Mouse (Mus musculus) heart, adult 11 months (tissue): ENCODE measurements around the gene Glra1.

ENCODE experiments used
- DNase-seq: peaks from one replicate; pipeline ENCODE4 v3.0.0; 2022

Gene Glra1

DNA sequence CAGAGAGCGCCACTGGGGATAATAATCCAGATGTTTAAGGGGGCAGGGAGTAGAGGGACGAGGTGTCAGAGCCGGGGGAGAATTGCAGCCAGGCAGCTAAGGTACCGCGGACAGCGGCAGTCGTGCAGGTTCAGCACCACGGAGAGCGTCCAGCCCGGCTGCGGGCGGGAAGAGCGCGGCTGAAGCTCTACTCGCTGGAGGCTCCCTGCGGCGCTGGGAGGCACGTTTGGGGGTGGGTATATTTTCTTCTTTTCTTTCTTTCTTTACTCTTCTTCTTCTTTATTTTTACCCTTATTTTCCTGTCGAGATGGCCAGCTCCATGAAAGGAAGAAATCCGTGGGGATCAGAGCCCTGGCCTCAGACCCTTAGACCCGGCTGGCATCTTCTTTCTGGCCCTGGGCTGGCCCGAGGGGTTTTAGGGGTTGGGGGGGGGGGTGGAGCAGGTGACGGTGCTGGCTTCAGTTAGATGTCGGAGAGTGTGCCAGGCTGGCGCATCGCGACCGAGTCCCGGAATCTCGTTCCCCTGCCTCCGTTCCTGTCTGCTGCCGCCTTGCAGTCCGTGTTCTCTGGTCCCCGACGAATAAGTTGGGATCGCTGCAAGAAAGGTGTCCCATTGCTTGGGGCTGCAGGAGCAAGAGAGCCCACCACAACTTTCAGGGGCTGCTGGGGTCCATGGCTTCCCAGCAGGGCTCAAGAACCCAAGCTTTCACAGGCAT is at the start of gene Glra1:
Gene Glra1 (minus strand): TSS at position 391 of the 716 bp plus-strand sequence.
- peak; percentile 92 for DNase-seq

DNA sequence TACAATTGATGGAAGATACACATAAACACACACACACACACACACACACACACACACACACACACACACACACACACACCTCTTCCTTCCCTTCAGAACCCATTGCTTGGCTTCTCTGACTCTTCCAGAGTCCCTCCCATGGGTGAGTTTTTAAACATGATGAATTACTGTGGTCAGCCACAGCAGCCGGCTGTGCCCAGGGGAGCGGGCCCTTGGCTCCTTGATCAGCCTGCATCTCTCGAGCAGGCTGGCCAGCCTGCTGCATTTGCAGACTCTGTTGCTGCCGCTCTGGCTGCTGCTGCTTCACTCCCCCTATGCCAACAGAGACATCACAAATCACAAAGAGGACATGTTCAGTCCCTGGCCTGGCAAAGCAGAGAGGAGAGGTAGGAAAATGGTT is 29.0 kb upstream of the Glra1 start:
- DNase-seq = peak; percentile 72

DNA sequence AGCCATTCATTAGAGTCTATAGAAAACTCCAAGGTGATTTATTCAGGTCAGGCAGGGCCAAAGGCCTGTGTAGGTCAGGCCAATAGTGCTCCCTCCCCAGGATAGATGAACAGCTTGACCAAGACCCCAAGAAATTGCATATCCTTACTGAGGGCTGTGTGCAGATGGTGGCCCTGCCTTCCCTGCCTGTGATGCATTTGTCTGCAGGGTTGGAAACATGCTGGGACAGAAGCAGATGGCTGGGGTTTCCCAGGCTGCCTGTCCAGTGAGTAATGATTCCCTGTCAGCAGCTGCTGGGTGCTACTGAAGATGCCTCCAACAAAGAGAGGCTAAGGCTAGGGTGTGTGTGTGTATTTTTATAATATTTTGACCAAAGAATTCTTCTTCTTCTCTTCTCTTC is 25.9 kb upstream of the Glra1 start:
- peak; percentile 52 for DNase-seq

DNA sequence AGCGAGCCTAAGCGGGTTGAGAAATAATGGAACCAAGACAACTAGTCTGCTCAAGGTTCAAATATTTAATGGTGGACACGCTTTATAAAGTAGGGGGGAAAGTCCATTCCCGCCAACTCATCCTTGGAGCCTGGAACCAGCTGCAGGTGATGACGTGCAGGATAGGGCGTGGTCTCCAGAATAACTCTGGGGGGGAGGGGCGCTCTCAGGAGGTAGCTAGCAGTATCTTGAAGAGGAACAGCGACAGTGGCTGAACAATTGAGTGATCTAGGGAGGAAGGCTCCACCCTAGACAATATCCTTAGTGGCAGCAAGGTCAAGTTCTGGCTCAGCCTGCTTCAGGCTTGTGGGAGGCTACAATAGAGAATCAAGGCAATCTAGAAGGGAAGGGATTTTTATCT is 6.6 kb upstream of the Glra1 start:
- DNase-seq = peak; percentile 92

DNA sequence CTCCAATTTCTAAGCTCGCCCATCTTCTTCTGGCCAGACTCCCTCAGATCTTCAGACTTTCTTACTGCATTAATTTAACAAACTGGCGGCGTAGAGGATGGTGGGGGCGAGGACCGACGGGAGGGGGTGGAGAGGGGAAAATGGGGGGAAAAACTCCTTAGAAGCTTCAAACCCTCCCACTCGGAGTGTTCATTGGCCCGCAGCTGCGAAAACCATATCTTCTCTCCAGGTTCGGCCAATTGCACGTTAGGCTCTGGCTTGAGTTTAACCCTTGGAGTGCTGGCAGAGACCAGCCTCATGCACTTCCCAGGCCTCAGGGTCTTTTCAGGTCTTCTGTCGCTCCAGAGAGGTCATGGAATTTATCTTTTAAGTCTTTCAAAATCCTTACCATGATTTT is 524 bp upstream of the Glra1 start:
- peak; percentile 28 for DNase-seq

DNA sequence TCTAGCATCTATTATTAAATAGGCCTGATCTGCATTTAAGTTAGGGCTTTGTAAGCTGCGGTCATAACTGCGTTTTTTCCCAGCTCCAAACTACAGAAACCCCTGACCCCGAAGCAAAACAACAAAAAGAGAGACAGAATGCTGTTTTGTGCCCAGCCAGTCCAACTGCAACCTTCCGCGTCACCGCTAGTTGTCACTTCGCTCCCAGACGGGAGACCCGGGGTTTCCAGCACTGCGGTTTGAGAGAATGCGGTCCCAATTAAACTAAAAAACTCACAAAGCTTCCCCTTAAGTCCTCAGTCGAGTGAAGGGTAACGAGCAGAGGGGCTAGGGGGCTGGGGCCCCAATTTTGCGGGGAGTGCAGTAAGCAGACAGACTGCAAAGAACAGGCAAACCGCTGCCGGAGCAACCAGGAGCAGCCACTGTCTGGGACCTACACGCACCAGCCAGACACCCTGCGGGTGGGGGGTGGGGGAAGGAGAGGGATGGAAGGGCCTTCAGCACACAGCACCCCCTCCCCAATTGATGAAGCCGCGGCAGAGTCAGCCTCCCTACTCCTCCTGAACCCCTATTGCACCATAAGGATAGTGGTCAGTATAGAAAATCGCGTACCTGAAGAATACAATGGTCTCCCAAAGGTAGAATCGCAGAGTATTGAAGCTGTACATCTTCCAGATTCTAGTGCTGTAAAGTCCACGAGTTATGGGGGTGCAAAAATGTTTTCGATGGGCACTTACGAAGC is 761 bp downstream of the Glra1 start:
- DNase-seq = no peak

DNA sequence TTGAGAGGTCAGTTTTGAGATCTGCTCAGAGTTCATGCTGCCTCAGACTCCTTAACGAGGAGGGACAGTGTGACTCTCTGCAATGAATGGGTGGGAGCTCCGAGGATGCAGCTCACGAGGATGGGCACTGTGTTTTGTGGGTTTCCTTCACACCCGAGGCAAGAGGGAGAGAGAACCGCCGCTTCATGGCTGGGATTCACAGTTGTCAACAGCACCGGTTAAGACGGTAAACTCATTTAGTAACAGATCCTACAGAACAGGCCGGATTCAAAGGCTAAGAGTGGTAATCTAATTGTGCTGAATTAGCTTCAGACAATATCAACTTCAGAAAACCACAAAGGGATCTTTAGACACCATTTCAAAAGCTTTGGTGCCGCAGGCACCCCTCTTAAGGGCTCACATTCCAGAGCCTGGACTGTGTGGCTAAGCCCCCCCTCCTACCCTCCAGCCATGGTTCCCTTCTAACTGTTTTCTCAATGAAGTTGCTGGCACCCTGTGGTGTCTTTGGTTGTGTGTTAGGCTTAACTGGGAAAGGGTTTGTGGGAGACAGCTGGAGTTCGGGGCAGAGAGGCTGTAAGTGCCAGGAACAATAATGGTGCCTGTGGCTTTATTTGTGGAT is 6.4 kb downstream of the Glra1 start:
- peak; percentile 56 for DNase-seq

DNA sequence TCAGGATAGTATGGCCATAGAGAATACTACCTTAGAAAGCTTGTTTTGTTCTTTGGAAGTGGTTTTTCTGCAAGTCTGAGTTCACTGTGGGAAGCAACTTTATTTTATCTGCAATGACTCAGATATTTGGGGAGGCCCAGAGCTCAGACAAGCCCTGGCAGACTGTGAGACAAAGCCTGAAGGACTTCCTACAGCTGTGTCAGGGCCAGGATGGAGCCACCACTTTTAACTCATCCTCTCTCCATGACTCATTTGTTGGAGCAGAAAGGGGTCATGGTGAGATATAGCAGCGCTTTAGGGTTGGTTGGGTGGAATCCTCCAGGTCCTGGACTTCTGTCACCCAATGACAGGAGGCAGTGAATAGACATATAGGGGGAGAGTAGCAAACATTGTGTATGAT is 12.3 kb downstream of the Glra1 start:
- DNase-seq = peak; percentile 19

DNA sequence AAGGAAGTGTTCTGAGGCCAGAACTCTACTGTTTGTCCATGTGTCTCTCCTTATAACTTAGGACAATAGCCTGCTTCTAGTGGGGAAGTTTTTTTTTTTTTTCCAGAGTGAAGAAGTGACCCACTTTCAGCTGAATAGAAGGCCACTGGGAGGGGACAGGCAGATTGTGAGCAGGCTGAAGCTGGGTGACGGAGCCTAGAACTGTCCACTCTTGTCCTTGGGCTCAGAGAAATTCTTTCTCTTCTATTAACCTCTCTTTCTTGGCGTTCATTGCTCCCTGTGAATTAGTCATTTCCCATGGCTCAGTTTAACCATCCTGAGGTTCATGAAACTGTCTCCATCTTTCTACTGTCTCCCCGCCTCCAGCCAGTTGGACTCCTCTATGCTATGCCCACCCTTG is 13.6 kb downstream of the Glra1 start:
- peak; percentile 37 for DNase-seq

DNA sequence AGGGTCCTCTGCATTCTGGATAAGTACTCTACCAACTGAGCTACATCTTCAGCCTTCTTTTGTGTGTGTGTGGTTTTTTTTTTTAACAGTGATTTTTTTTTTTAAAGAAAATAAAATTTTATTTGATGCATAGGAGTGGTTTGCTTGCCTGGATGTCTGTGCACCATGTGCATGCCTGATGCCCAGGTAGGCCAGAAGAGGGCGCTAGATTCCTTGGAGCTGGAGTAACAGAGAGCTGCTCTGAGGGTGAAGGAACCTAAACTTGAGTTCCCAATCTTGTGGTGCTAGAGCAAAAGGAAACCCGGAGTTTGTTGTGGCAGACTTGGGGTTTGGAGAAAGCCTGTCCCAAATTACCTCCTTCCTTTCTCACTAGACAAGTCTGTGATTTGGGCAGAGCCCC is 16.8 kb downstream of the Glra1 start:
- DNase-seq = peak; percentile 35

DNA sequence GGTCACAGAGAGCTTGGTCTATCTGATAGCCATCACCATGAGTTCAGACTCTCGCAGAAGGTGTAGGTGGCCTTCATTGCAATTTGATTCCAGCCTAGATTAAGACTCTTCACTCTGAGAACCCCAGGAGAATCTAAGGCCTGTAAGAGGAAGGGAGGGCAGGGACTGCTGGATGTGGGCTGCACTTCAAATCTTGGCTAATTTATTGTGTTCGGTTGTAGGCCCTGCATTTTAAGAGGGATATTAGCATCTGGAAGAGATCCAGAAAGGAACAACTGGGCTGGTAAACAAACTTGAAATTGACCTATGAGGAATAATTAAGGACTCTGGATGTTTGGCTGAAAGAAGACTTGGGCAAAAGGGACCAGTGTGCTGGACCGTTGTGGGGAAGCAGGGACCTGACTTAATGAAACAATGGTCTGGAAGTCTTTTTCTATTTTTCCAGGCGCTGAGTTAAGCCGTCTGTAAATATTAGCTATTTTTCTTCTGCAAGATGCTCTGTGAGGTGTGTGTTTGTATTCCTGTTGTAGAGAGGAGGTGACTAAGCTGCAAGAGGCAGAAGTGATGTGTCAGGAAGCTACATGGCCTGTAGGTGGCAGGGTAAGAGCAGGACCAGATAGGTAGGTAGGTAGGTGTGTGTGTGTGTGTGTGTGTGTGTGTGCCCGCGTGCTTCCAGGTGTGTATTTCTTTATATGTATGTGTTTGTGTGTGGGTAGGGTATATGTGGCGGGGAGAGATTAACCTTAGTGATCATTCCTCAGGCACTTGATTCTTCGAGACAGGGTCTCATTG is 18.4 kb downstream of the Glra1 start:
- peak; percentile 33 for DNase-seq

DNA sequence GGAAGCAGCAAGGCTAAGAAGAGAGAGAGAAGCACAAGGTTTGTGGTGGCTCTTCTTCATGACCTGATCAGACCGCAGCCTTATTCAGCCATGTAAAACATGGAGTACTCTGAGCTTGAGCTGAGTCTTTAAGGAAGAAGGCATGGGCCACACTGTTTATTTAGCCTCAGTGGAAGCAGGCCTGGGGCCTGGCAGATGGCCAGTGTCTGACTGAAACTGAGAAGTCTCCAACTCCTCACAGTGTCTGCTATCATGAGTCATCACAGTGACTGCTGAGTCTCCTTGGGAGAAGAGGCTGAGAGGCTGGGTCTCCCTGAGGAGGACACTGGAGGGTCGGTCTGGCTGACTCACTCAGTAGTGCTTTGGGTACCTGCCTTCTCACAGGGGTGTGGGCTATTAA is 33.6 kb downstream of the Glra1 start:
- no peak for DNase-seq

DNA sequence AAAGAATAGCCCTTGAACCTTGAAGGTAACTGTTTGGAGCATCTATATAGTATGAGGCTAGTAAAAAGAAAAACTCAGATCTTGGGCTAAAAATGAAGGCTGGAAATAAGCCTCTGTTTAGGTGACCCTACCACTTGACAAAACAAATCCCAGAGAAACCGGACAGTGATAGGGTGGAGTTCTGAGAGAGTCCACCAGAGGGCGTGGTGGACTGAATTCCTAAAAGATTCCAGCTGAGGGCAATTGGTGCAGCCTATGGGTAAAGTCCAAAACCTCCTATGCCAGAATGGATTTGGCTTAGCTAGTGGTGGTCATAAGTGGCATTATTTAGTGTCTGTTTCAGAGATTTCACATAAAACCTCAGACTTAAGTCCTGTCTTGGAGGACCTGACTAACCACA is 36.9 kb downstream of the Glra1 start:
- no peak for DNase-seq

DNA sequence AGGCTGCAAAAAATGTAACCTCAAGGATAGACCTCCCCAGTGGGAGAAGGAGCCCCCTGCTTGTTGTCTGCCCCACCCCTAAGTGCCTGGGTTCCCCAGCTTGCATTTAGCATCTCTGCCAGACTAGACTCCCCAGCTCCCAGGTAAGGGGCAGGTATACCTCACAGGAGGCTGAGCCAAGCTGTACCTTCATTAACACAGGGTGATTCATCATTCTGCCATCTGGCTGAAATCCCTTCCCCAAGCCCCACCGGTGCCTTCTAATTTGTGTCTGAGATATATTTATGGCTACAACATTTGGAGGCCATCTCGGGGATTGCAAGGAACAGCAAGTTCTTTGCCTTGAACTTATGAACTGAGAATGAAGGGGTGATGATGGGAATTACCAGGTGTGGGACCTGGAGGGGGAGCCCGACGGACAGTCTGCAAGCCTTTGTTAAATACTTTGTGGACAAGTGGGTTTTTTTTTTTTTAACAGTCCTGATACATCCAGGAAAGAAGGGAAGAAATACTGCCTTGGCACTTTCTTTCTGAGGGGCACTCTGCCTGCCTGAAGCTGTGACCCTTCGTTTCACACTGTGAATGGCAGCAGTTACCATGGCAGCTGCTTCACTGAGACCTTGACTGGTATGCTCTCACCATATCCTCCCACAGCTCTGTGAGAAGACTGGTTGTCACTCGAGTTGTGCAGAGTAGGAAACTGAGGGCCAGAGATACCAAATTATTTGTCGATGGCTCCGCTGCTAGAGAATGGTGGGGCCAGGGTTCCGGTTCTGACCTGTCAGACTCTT is 41.5 kb downstream of the Glra1 start:
- DNase-seq = no peak

DNA sequence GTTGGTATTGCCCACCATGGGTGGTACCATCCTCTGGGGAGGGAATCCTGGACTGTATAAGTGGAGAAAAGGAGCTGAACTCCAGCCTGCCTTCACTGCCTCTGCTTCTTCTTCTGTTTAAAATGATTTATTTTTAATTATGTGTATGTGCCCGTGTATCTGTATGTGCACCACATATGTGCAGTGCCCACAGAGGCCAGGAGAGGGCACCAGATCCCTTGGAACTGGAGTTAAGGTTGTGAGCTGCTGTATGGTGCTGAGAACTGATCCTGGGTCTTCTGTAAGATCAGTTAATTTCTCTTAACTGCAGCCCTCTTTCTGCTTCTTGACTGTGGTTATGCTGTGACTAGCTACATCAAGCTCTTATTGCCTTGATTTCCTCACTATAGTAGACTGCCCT is 62.3 kb downstream of the Glra1 start:
- DNase-seq = no peak

DNA sequence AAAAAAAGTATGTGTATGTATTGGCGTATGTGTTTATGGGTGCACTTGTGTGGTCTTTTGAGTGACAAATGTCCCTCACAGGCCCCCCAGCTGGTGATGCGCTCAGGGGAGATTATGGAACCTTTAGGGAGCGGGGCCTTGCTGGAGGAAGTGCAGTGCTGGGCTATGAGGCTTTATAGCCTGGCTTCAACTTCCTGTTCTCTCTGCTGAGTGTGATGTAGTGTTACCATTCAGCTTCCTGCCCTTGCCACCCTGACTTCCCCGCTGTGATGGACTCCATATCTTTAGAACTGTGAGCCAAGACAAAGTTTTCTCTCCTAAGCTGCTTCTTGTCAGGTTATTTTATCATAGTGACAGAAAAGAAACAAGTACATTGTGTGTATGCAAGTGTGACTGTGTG is 65.3 kb downstream of the Glra1 start:
- DNase-seq = peak; percentile 53

DNA sequence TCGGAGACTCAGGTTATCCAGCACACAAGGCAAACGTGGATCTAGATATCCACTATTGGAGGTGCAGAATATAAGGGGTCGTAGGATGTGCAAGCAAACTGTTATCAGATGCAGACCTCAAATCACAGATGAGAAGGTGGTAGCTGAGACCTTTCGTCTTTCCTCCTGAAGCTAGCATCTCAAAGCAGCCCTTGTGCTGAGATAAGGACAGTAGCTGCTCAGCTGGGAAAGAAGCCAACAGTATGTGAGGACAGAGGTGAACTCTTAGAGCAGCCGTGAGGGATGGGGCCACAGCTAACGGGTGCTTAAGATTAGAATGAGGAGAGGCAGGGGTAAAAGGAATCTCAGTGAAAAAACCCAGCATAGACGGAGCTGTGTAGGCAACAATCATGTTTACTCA is 65.9 kb downstream of the Glra1 start:
- DNase-seq = no peak

DNA sequence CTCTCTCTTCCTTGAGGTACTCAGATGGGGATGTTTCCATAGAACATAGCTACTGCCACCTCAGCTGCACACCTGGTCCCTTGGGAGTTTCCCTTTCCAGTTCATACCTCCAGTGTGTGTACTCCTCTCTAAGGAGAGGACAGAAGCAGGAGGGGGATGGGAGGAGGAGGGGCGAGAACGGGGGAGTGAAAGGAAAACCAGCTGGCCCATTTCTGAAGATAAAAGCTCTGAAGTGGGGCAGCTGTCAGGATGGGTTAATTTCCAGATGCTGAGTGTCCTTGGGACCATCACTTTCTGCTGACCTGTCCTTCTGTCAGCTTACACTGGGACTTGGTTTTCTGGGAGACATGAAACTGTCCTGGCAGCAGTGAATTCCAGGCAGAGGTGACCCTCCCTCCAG is 73.2 kb downstream of the Glra1 start:
- peak; percentile 31 for DNase-seq

DNA sequence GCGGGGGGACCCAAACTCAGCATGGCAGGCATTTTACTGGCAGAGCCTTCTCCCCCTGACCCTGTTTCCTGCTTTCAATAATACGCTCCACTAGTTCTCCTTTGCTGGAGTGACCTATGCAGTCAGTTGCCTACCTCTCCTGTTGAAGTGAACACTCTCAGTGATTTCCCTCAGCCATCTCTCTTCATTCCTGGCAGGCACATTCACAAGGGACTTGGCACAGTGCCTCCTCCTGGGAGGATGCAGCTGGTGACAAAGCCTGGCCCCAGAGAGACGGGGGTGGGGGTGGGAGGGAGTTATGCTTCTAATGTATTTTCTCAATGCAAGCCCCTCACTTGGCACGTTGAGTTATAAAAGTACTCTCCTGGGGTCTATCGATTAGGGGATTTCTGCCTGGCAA is 74.6 kb downstream of the Glra1 start:
- DNase-seq = peak; percentile 63

DNA sequence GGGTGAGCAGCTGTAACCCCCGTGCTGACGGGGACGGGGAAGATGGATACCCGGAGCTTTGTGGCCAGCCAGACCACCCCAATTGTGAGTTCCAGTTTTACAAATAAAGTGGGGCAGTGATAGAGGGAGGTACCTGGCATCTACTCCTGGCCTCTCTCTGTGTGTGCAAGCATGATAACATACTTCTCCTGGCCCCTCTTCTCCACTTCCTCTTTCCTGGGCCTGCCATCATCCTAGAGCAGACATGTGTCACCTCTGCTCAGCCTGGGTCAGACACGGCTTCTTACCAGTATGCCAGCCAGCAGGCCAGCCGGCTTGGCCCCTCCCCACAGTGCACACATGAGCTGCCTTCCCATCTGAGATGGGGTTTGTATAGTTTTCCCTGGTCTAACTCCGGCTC is 77.3 kb downstream of the Glra1 start:
- no peak for DNase-seq

DNA sequence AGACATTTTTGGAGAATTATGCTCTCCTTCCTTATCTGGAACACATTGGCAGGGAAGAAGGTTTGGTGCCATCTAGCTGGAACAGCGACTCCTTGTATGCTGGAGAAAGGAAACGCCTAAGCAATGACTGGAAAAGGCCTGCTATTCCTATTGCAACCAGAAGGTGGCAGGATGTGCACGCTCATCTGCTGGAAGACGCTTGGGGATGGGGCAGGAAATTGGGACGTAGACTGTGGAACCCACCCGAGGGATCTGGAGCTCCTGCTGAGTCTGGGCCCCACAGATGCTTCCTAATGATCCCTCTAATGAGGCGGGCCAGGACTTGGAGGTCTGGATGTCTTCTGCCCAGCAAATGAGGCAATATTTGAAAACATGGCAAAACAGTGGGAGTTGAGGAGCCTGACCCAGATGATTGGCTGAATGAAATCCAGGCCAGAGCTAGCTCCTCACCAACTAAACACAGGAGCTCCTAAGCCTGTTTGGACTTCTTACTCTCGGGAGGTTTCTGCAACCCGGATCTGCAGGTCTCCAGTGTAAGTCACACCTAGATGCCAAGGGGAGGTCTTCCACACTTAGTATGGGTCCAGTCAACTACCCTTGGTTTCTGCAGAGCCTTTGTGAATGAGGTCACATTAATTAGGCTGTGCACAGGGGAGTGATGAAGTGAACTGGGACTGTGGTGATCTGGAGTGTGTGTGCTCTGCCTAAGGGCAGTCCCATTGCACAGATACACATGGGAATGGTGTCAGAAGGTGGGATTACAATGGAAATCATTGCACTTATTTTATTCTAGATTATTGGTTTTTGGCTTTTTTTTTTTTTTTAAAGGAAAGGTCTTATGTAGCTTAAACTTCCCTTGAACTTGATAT is 89.0 kb downstream of the Glra1 start:
- peak; percentile 86 for DNase-seq

DNA sequence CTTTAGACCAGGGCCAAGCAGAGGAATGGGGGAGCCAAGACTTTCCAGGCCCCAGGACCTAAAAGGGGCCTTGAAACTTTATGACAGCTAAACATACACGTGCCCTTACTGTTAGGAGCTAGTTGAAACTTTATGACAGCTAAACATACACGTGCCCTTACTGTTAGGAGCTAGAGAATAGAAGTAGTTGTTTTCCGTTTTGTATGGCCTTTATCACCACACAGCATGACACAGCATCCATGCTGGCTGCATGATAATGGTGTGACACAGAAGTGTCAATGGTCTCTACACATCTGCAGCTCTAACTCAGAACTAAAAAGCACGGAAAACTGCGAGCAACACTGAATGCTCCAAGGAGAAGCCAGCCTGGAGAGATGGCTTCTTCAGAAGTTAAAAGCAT is 90.3 kb downstream of the Glra1 start:
- DNase-seq = no peak
